Mouse (Mus musculus) myocyte (in vitro differentiated cells): ENCODE measurements around the gene Ncstn.

Experiments used
- CEBPB ChIP-seq: IDR thresholded peaks from 2 replicates; pipeline ENCODE4 v1.6.1; 2011; ENCODE audit warnings: mild to moderate bottlenecking, moderate library complexity; ENCODE audit not compliant: poor library complexity, insufficient read depth, severe bottlenecking
- POLR2A ChIP-seq: IDR thresholded peaks from one replicate; pipeline ENCODE4 v1.6.1; 2011; ENCODE audit warnings: low read depth, mild to moderate bottlenecking, control low read depth, moderate library complexity; ENCODE audit not compliant: insufficient read length
- SRF ChIP-seq: IDR thresholded peaks from one replicate; pipeline ENCODE4 v1.6.1; 2011; ENCODE audit warnings: low read depth; ENCODE audit not compliant: control insufficient read depth, insufficient read length

DNA sequence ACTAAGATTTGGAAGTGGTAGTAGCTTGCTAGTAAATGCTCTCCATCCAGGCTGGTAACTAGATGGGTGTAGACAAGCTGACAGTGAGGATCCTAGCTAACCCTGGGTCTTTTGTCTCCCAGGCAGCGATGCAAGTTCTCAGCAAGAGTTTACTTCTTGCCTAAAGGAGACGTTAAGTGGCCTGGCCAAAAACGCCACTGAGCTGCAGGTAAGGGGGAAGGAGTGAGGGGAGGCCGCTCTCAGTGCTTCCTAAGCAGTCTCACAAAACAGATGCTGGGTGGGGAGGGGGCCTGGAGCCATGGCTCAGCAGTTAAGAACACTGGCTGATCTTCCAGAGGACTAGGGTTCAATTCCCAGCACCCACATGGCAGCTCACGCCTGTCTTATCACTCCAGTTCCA, 47.2 kb upstream of the Ncstn start:
- TF ChIP-seq POLR2A (no peak), CEBPB (no peak), SRF (no peak)
